Mouse (Mus musculus): ENCODE data around the gene Gfi1b. TPM values are rescaled to one million over a fixed set of nuclear protein-coding genes. Genes with fewer than 3 reads are reported as not detected.

The Gfi1b gene
- polyA plus RNA-seq, 1 experiment from 2014 or later, result 3.3 TPM

DNA sequence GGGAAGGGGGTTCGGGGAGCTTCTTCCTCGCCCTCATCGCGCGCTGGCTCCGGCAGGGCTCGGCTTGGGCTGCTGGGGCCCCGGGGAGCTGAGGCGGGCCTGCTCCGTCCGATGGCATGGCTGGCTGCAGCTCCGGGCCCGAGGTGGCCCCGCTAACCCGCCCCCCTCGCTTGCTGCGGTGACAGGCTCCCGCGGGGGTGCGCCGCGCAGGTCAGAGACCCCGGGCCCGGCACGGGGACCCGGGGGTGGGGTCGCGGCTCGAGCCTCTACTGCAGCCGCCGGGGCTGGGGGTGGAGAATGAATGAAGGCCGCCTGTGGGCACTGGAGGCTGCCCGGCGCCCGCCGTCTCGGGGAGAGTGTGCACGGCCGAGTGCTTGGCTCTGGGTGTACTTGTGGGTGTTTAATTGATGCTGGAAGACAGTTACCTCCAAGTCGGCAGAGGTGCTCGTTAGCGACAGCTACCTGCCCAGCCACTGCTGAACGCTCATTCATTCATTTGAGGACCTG lies 19.7 kb upstream of the Gfi1b start:
- WGBS, result under 1% methylated on average over 40 of the region's 43 CpGs
- Histone ChIP-seq H3K4me2 (peak overlapping the region; percentile 76), H3K4me3 (ENCODE audit: low read depth, low read length) (peak overlapping the region; percentile 99)

DNA sequence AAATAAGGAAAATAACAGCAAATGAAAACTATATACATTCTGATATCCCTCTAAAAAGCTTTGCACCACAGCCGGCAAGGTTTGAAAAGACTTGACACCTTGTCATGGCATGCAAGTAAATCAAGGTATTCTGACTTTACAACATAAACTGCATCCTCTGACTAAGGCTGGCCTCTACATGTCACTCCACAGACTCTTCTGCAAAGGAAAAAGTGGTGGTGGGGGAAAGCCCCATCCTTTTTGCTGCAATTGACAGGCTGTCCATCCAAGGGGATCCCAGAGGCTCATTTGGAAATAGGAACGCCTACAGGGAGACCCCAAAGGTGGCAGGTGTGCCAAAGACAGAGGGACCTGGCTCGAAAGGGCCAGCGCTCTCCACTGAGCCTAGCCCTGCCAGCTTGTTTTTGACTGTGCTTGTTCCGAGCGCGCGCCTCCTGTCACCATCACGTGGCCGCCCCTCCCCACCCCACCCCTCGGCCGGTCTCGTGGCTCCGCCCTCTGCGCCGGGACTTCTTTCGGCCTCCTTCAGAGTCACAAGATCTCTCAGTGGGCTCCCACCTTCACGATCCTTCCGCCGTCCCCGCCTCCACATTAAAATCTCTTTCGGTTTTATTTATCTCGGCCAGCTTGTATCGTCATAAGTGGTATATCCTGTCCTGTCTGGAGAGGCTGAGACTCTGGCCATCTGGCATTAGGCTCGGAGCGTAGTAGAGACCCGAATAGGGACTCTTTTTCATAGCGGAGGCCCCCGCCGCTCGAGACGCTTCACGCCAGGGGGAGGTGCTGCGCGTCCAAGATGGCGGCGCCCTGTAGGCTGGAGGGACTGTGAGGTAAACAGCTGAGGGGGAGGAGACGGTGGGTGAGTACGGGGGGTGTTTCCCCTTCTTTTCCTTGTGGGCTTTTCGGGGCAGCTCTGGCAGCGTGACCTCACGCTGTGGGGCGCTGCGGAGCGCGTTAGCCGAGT lies 19.0 kb upstream of the Gfi1b start, which contains the start of gene Tsc1:
TSS of gene Tsc1 (plus strand) at position 768 of the 964 bp plus-strand sequence.
- Histone ChIP-seq H3K27me3 (ENCODE audit: control insufficient read depth, insufficient read depth, low read length) (no peaks in the 10 kb centered on the region), H3K9ac (ENCODE audit: low read length) (peak within 1 kb of the TSS; percentile 93), H3K4me2 (peak within 1 kb of the TSS; percentile 76), H3K36me3 (ENCODE audit: control insufficient read depth, insufficient read depth, low read length) (no peaks in the 10 kb centered on the region), H3K9me3 (ENCODE audit: control insufficient read depth, low read length) (no peaks in the 10 kb centered on the region), H3K4me1 (ENCODE audit: control insufficient read depth, insufficient read depth, low read length) (peaks cover 14% of the 10 kb centered on the region), H3K4me3 (ENCODE audit: low read depth, low read length) (peak within 1 kb of the TSS; percentile 99), H3K27ac (ENCODE audit: low read depth, low read length) (peak within 1 kb of the TSS; percentile 84)
- 2% methylated on average over 39 of the region's 47 CpGs for WGBS
- peak; percentile 93 for ATAC-seq (ENCODE audit: low FRiP score)
- DNase-seq (ENCODE audit: low spot score, missing footprints), result peak; percentile 99

More for the DNA sequence above, 19.7 kb upstream of the Gfi1b start:
- no peaks in the 10 kb centered on the region for H3K9me3 ChIP-seq (ENCODE audit: control insufficient read depth, low read length)
- no peaks in the 10 kb centered on the region for H3K36me3 ChIP-seq (ENCODE audit: control insufficient read depth, insufficient read depth, low read length)
- H3K9ac ChIP-seq (ENCODE audit: low read length), result peak overlapping the region; percentile 93
- ATAC-seq (ENCODE audit: low FRiP score) (peak; percentile 74), DNase-seq (ENCODE audit: low spot score, missing footprints) (no peak)
- H3K27ac ChIP-seq (ENCODE audit: low read depth, low read length), result peak overlapping the region; percentile 84
- H3K27me3 ChIP-seq (ENCODE audit: control insufficient read depth, insufficient read depth, low read length), result no peaks in the 10 kb centered on the region
- peaks cover 14% of the 10 kb centered on the region for H3K4me1 ChIP-seq (ENCODE audit: control insufficient read depth, insufficient read depth, low read length)

DNA sequence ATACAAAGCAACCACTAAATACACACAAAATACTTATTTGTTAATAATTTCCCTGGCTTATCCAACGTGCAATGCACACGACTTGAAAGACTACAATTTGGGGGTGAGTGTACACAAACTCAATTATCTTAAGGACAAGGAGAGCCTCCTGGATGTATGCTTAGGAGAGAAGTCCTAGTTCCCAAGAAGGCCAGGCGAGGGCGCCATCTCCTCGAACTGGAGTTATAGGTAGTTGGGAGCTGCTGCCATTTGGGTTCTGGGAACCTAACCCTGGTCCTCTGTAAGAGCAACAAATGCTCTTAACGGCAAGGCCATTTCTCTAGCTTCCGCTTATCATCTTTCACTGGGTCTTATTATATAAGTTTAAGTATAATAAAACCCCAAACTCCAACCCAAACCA lies 18.0 kb upstream of the Gfi1b start:
- Histone ChIP-seq H3K4me1 (ENCODE audit: control insufficient read depth, insufficient read depth, low read length) (peaks cover 14% of the 10 kb centered on the region), H3K9ac (ENCODE audit: low read length) (no peak overlapping the region), H3K36me3 (ENCODE audit: control insufficient read depth, insufficient read depth, low read length) (no peaks in the 10 kb centered on the region), H3K4me3 (ENCODE audit: low read depth, low read length) (no peak overlapping the region), H3K27me3 (ENCODE audit: control insufficient read depth, insufficient read depth, low read length) (no peaks in the 10 kb centered on the region), H3K27ac (ENCODE audit: low read depth, low read length) (no peak overlapping the region), H3K4me2 (no peak overlapping the region), H3K9me3 (ENCODE audit: control insufficient read depth, low read length) (no peaks in the 10 kb centered on the region)
- no peak for ATAC-seq (ENCODE audit: low FRiP score)
- WGBS, result 55% methylated on average over 7 of the region's 7 CpGs
- peak; percentile 85 for DNase-seq (ENCODE audit: low spot score, missing footprints)

DNA sequence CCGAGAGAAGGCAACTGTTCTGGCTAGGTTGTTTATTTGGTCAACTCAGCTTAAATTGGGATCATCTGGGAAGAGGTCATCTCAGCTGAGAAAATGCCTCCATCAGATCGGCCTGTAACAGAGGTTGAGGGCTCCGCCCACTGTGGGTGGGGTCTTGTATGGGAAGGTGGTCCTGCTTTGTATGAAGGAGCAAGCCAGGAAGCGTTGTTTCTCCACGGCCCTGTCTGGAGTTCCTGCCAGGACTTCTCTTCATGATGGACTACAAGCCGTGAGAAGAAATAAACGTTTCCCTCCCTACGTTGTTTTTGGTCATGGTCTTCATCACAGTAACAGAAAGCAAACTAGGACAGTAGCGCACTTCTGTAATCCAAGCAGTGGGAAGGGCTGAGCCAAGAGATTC lies 17.1 kb upstream of the Gfi1b start:
- no peaks in the 10 kb centered on the region for H3K9me3 ChIP-seq (ENCODE audit: control insufficient read depth, low read length)
- WGBS, result 7% methylated on average over 9 of the region's 9 CpGs
- H3K27me3 ChIP-seq (ENCODE audit: control insufficient read depth, insufficient read depth, low read length), result no peaks in the 10 kb centered on the region
- H3K4me2 ChIP-seq, result peak overlapping the region; percentile 28; the same call in 1 of the 2 replicates
- H3K4me1 ChIP-seq (ENCODE audit: control insufficient read depth, insufficient read depth, low read length), result peaks cover 14% of the 10 kb centered on the region
- H3K4me3 ChIP-seq (ENCODE audit: low read depth, low read length), result no peak overlapping the region
- no peaks in the 10 kb centered on the region for H3K36me3 ChIP-seq (ENCODE audit: control insufficient read depth, insufficient read depth, low read length)
- DNase-seq (ENCODE audit: low spot score, missing footprints), result peak; percentile 92
- no peak overlapping the region for H3K27ac ChIP-seq (ENCODE audit: low read depth, low read length)
- no peak for ATAC-seq (ENCODE audit: low FRiP score)
- peak overlapping the region; percentile 16; the same call in 1 of the 2 replicates for H3K9ac ChIP-seq (ENCODE audit: low read length)

DNA sequence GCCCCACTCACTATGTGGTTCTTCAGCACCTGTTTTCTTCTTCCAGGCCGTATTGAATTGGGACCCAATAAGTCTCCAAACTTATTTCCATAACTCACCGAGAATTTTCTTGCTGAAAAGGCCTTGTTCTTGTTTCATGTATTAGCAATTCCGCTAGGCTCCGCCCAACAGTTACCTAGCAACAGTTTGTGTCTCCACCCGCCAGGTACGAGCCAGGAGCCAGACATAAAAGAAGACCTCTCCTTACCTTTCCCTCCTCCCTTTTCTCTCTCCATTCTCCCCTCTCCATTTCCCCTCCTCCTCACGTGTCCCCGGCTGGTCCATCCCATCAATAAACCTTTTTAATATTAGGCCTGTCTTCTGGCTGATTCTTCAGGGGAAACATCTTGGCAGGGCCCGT lies 16.6 kb upstream of the Gfi1b start:
- no peaks in the 10 kb centered on the region for H3K9me3 ChIP-seq (ENCODE audit: control insufficient read depth, low read length)
- ATAC-seq (ENCODE audit: low FRiP score), result no peak
- H3K4me1 ChIP-seq (ENCODE audit: control insufficient read depth, insufficient read depth, low read length), result peaks cover 14% of the 10 kb centered on the region
- H3K36me3 ChIP-seq (ENCODE audit: control insufficient read depth, insufficient read depth, low read length), result no peaks in the 10 kb centered on the region
- H3K4me3 ChIP-seq (ENCODE audit: low read depth, low read length), result no peak overlapping the region
- 20% methylated on average over 9 of the region's 9 CpGs for WGBS
- DNase-seq (ENCODE audit: low spot score, missing footprints), result no peak
- peak overlapping the region; percentile 28; the same call in 1 of the 2 replicates for H3K4me2 ChIP-seq
- H3K27me3 ChIP-seq (ENCODE audit: control insufficient read depth, insufficient read depth, low read length), result no peaks in the 10 kb centered on the region
- H3K27ac ChIP-seq (ENCODE audit: low read depth, low read length), result no peak overlapping the region
- peak overlapping the region; percentile 16; the same call in 1 of the 2 replicates for H3K9ac ChIP-seq (ENCODE audit: low read length)

DNA sequence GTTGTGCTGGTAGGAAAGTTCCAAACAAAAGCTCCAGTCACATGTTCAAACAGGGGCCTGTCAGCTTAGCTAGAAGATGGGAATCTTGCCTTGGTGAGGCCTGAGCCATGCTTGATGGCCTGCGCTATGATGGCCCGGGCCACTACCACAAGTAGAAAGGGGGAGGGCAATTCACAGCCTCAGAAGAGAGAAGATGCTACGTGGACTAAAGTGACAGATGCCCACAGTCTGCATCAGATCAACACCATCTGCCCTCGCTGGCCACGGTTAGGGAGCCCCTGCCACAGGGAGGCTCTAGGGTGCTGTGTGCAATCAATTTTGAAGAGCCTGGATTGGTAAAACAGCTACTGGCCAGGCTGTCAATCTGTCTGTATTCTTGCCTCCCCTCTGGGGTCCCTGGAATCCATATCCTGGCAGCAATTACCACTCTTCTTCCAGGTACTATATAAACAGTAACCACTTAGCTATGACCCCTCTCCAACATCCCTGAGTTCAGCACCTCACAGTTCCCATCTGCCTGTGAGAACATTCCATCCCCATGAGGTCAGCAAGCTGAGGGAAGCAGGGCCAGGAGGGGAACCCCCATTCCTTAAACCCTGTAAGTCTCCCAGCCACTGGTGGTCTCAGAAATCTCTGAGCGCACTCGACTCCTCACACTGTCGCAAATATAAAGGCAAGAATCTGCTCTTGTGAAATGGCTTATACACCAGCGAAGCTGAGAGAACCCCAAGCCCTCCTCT lies 15.5 kb upstream of the Gfi1b start:
- Histone ChIP-seq H3K9ac (ENCODE audit: low read length) (no peak overlapping the region), H3K4me1 (ENCODE audit: control insufficient read depth, insufficient read depth, low read length) (peaks cover 7% of the 10 kb centered on the region), H3K4me3 (ENCODE audit: low read depth, low read length) (no peak overlapping the region), H3K27me3 (ENCODE audit: control insufficient read depth, insufficient read depth, low read length) (no peaks in the 10 kb centered on the region), H3K36me3 (ENCODE audit: control insufficient read depth, insufficient read depth, low read length) (no peaks in the 10 kb centered on the region), H3K9me3 (ENCODE audit: control insufficient read depth, low read length) (no peaks in the 10 kb centered on the region), H3K27ac (ENCODE audit: low read depth, low read length) (no peak overlapping the region), H3K4me2 (no peak overlapping the region)
- 79% methylated on average over 9 of the region's 9 CpGs for WGBS
- ATAC-seq (ENCODE audit: low FRiP score), result no peak
- DNase-seq (ENCODE audit: low spot score, missing footprints), result no peak

DNA sequence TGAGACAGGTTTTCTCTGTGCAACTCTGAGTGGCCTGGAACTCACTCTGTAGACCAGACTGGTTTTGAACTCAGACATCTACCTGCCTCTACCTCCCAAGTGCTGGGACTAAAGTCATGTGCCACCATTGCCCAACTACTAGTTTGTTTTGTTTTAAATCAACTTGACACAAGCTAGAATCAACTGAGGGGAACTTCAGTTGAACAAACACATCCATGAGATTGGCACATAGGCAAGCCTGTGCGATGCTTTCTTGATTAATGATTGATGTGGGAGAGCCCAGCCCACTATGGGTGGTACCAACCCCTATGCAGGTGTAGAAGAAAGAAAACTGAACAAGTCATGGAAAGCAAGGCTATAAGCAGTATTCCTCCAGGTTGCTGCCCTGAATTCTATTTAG lies 13.4 kb upstream of the Gfi1b start:
- DNase-seq (ENCODE audit: low spot score, missing footprints) (no peak), ATAC-seq (ENCODE audit: low FRiP score) (no peak)
- H3K9me3 ChIP-seq (ENCODE audit: control insufficient read depth, low read length), result no peaks in the 10 kb centered on the region
- 93% methylated on average over 1 of the region's 1 CpGs for WGBS
- H3K4me3 ChIP-seq (ENCODE audit: low read depth, low read length), result no peak overlapping the region
- H3K27me3 ChIP-seq (ENCODE audit: control insufficient read depth, insufficient read depth, low read length), result no peaks in the 10 kb centered on the region
- no peak overlapping the region for H3K4me2 ChIP-seq
- H3K36me3 ChIP-seq (ENCODE audit: control insufficient read depth, insufficient read depth, low read length), result no peaks in the 10 kb centered on the region
- 0 out of 2 replicates have a peak, but pooled peaks cover 2% of the 10 kb centered on the region for H3K4me1 ChIP-seq (ENCODE audit: control insufficient read depth, insufficient read depth, low read length)
- no peak overlapping the region for H3K27ac ChIP-seq (ENCODE audit: low read depth, low read length)
- no peak overlapping the region for H3K9ac ChIP-seq (ENCODE audit: low read length)

DNA sequence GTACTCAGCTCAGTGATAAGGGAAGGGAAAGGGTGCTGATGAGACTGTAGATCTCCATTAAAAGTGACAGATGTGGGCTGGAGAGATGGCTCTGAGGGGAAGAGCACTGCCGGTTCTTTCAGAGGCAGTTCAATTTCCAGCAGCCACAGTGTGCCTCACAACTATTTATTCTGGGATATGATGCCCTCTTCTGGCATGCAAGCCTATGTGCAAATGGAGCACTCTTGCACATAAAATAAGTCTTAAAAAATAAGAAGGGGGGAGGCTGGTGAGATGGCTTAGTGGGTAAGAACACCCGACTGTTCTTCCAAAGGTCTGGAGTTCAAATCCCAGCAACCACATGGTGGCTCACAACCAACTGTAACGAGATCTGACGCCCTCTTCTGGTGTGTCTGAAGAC lies 11.4 kb upstream of the Gfi1b start:
- Histone ChIP-seq H3K4me3 (ENCODE audit: low read depth, low read length) (no peak overlapping the region), H3K9me3 (ENCODE audit: control insufficient read depth, low read length) (no peaks in the 10 kb centered on the region), H3K9ac (ENCODE audit: low read length) (no peak overlapping the region), H3K4me2 (no peak overlapping the region), H3K27me3 (ENCODE audit: control insufficient read depth, insufficient read depth, low read length) (no peaks in the 10 kb centered on the region), H3K27ac (ENCODE audit: low read depth, low read length) (no peak overlapping the region), H3K36me3 (ENCODE audit: control insufficient read depth, insufficient read depth, low read length) (no peaks in the 10 kb centered on the region), H3K4me1 (ENCODE audit: control insufficient read depth, insufficient read depth, low read length) (no peaks in the 10 kb centered on the region)
- 45% methylated on average over 4 of the region's 4 CpGs for WGBS
- DNase-seq (ENCODE audit: low spot score, missing footprints) (no peak), ATAC-seq (ENCODE audit: low FRiP score) (no peak)
